Mouse (Mus musculus) testis, adult 2 months (tissue): Measurements from ENCODE around the gene Larp1.

Experiments
- CTCF ChIP-seq: fragments of 200-500 bp; IDR thresholded peaks from 2 replicates; pipeline ENCODE4 v1.5.1; 2012; ENCODE audit warnings: low read depth, mild to moderate bottlenecking, inconsistent platforms, low read length, moderate library complexity; ENCODE audit not compliant: control insufficient read depth, insufficient read depth, insufficient replicate concordance
- POLR2A ChIP-seq: fragments of 200-500 bp; IDR thresholded peaks from 2 replicates; pipeline ENCODE4 v1.6.1; 2012; ENCODE audit warnings: low read depth, mild to moderate bottlenecking, inconsistent platforms, low read length, moderate library complexity; ENCODE audit not compliant: control insufficient read depth

DNA sequence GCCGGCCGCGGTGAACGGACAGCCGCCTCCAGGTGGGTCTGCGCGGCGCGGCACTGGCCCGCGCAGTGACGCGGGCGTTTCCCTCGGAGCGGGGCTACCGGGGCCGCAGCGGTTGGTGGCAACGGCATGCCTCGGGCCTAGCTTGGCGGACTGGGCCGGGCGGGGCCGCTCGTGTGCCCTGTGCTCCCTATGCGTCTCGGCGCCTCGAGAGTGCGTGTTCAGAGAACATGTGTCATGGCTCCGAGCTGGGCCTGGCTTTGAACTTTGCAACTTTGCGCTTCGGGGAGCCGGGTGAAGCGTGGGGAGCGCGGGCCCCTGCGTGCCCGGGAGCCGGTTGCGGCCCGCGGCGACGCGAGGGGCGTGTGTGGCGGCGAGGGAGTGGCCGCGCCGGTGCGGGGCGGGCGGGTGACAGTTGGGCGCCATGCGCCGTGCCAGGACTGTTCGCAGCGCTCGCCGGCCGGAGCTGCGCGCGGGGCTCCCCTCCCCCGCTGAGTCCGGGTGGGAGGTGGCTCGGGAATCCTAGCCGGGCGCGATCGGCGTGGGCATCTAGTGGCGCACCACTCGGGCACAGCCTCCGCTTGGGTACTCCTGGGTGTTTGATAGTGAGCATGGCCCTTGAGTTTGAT, 765 bp downstream of the Larp1 start:
- TF ChIP-seq POLR2A (no peak), CTCF (no peak)
